Mouse (Mus musculus) cortical plate, adult 2 months (tissue): ENCODE data around the gene Gm13889.

ENCODE experiments used
- CTCF ChIP-seq: fragments of 200-500 bp; IDR thresholded peaks from 2 replicates; pipeline ENCODE4 v1.5.1; 2011; ENCODE audit warnings: mild to moderate bottlenecking, control low read depth, low read length; ENCODE audit not compliant: insufficient read depth; ENCODE audit errors: extremely low read depth
- POLR2A ChIP-seq: fragments of 200-500 bp; IDR thresholded peaks from 2 replicates; pipeline ENCODE4 v1.6.1; 2011; ENCODE audit warnings: mild to moderate bottlenecking, low read length, control low read depth; ENCODE audit not compliant: insufficient read depth; ENCODE audit errors: extremely low read depth

DNA sequence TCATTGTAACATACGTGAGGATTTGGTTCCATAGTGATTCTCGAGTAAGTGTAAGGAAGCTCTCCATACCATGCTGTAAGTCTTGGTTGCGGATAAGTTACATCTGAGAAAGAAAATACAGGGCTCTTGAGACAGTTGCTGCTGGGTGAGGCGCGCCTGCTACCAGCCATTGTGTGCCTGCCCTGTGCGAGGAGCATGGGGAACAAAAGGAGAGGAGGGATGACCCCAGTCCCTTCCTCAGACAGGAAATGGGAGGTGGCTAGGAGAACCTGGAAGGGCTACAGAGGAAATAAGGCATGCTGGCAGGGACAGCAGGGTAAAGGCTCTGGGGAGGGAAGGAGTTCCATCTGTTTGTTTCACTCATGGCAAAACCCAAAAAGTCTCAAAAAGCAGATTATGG, 44.4 kb upstream of the Gm13889 start:
- TF ChIP-seq CTCF, result no peak
- no peak for TF ChIP-seq POLR2A
